Mouse (Mus musculus): Measurements from ENCODE around the gene Tmem235.

- TF ChIP-seq CTCF (IDR thresholded peaks at IDR 0.05; ENCODE audit: low read depth, low read length) (no peak), POLR2A (IDR thresholded peaks at IDR 0.05; ENCODE audit: extremely low read depth, insufficient read depth, low read length) (no peak)
These were observed 30.2 kb upstream of the Tmem235 start for GRCm38 (mm10) chr11:117830401-117830800.
